Comparison of ENCODE assay signal across 31 mouse cellular contexts in genomic region chr5:90861876-90862375, GRCm38 (mm10). TPM values are rescaled to one million over a fixed set of nuclear protein-coding genes. Genes with fewer than 3 reads are reported as not detected.
A peak's percentile ranks its signal among the peaks of the same experiment; 100 is the strongest.
DNase-seq lines count a peak whose midpoint lies in the region; ATAC-seq and TF ChIP-seq lines count a peak whose summit lies in the region.
"Had no signal": no experiment of that assay in that cellular context is flagged by ENCODE, and none has a peak within 500 bp of the region (broad histone marks: within the 10 kb centered on the region; RNA-seq: fewer than 3 reads in every experiment).

No protein-coding gene starts in this region.

- 80% methylated on average over 6 of the region's 6 CpGs for WGBS in heart, embryonic 10.5 days
- WGBS in midbrain, postnatal 0 days = 83% methylated on average over 6 of the region's 6 CpGs

- H3K27ac ChIP-seq in heart, embryonic 10.5 days = no peak overlapping the region
- H3K27ac ChIP-seq in midbrain, postnatal 0 days (ENCODE audit: low read depth, low read length) = no peak overlapping the region
- H3K27ac ChIP-seq: embryonic facial prominence, embryonic 12.5 days; embryonic facial prominence, embryonic 15.5 days; forebrain, embryonic 12.5 days; forebrain, embryonic 15.5 days; heart, embryonic 15.5 days; hindbrain, embryonic 10.5 days; hindbrain, embryonic 13.5 days; hindbrain, postnatal 0 days had no signal

- H3K36me3 ChIP-seq in heart, embryonic 10.5 days = no peaks in the 10 kb centered on the region
- no peaks in the 10 kb centered on the region for H3K36me3 ChIP-seq in C2C12 (ENCODE audit: control insufficient read depth, insufficient read depth)
- H3K36me3 ChIP-seq in myocyte (ENCODE audit: control insufficient read depth, insufficient read depth) = no peaks in the 10 kb centered on the region
- H3K36me3 ChIP-seq in midbrain, postnatal 0 days (ENCODE audit: insufficient read depth, low read length) = no peaks in the 10 kb centered on the region
- H3K36me3 ChIP-seq: embryonic facial prominence, embryonic 12.5 days; embryonic facial prominence, embryonic 15.5 days; forebrain, embryonic 12.5 days; forebrain, embryonic 15.5 days; heart, embryonic 12.5 days; heart, embryonic 15.5 days; hindbrain, embryonic 10.5 days; hindbrain, embryonic 13.5 days had no signal

- ATAC-seq in granulocyte monocyte progenitor cell, adult 5-6 weeks (replicated peaks; ENCODE audit: poor library complexity, severe bottlenecking) = peak; percentile 78
- ATAC-seq in midbrain, postnatal 0 days (ENCODE audit: low FRiP score) = no peak
- ATAC-seq: CD4-positive, CD25-positive, alpha-beta regulatory T cell, adult 4 months; forebrain, embryonic 15.5 days; hindbrain, postnatal 0 days; inflammation-experienced regulatory T-cells, adult 6 months had no signal

- H3K9me3 ChIP-seq in heart, embryonic 10.5 days = no peaks in the 10 kb centered on the region
- no peaks in the 10 kb centered on the region for H3K9me3 ChIP-seq in midbrain, postnatal 0 days (ENCODE audit: low read length)
- H3K9me3 ChIP-seq: embryonic facial prominence, embryonic 12.5 days; embryonic facial prominence, embryonic 15.5 days; forebrain, embryonic 12.5 days; forebrain, embryonic 15.5 days; heart, embryonic 12.5 days; heart, embryonic 15.5 days; hindbrain, embryonic 10.5 days; hindbrain, embryonic 13.5 days had no signal

- H3K79me2 ChIP-seq in C2C12 (ENCODE audit: control insufficient read depth, insufficient read depth) (no peaks in the 10 kb centered on the region), myocyte (ENCODE audit: control insufficient read depth, insufficient read depth) (no peaks in the 10 kb centered on the region)

- peak; percentile 49 for DNase-seq in heart, adult 11 months
- DNase-seq in heart, embryonic 10.5 days (ENCODE audit: low spot score) = no peak
- no peak for DNase-seq in midbrain, postnatal 0 days (ENCODE audit: low spot score)
- no peak for DNase-seq in cerebellum, postnatal 10 days
- DNase-seq: adrenal gland, postnatal 10 days; adrenal gland, postnatal 36 days; B cell, adult 2 months; cerebellum, adult 18-20 months; cerebellum, adult 9-10 months; cerebellum, postnatal 25 days; gastrocnemius, postnatal 25 days; heart, postnatal 10 days; heart, postnatal 36 days had no signal

- TF ChIP-seq POLR2A in myocyte (IDR thresholded peaks at IDR 0.05; ENCODE audit: insufficient read length, low read depth) = no peak

- no peak for TF ChIP-seq CTCF in C2C12 (IDR thresholded peaks at IDR 0.05; ENCODE audit: control insufficient read depth, insufficient read depth, insufficient read length)
- no peak for TF ChIP-seq CTCF in midbrain, postnatal 0 days (IDR thresholded peaks at IDR 0.05)

- no peak overlapping the region for H3K4me2 ChIP-seq in myocyte (ENCODE audit: low read depth)
- H3K4me2 ChIP-seq in midbrain, postnatal 0 days (ENCODE audit: low read depth, low read length, poor library complexity, severe bottlenecking) = no peak overlapping the region
- H3K4me2 ChIP-seq: embryonic facial prominence, embryonic 12.5 days; embryonic facial prominence, embryonic 15.5 days; forebrain, embryonic 12.5 days; forebrain, embryonic 15.5 days; heart, embryonic 12.5 days; heart, embryonic 15.5 days; hindbrain, embryonic 13.5 days had no signal

- H3K9ac ChIP-seq in midbrain, postnatal 0 days (replicated peaks; ENCODE audit: low read length, poor library complexity, severe bottlenecking) = no peak overlapping the region
- H3K9ac ChIP-seq: embryonic facial prominence, embryonic 12.5 days; embryonic facial prominence, embryonic 15.5 days; forebrain, embryonic 12.5 days; forebrain, embryonic 15.5 days; heart, embryonic 12.5 days; heart, embryonic 15.5 days; hindbrain, embryonic 13.5 days had no signal

- H3K4me3 ChIP-seq in heart, embryonic 10.5 days = no peak overlapping the region
- no peak overlapping the region for H3K4me3 ChIP-seq in C2C12 (ENCODE audit: insufficient read depth, poor library complexity, severe bottlenecking)
- no peak overlapping the region for H3K4me3 ChIP-seq in myocyte
- H3K4me3 ChIP-seq in midbrain, postnatal 0 days (ENCODE audit: low read depth, low read length) = no peak overlapping the region
- H3K4me3 ChIP-seq: embryonic facial prominence, embryonic 12.5 days; embryonic facial prominence, embryonic 15.5 days; erythroblast, embryonic 14.5 days; forebrain, embryonic 12.5 days; forebrain, embryonic 15.5 days; heart, embryonic 12.5 days; heart, embryonic 15.5 days; hindbrain, embryonic 10.5 days; hindbrain, embryonic 13.5 days had no signal

- H3K4me1 ChIP-seq in heart, embryonic 10.5 days = no peaks in the 10 kb centered on the region
- no peaks in the 10 kb centered on the region for H3K4me1 ChIP-seq in midbrain, postnatal 0 days (ENCODE audit: insufficient read depth, low read length)
- H3K4me1 ChIP-seq: embryonic facial prominence, embryonic 12.5 days; embryonic facial prominence, embryonic 15.5 days; forebrain, embryonic 12.5 days; forebrain, embryonic 15.5 days; hindbrain, embryonic 10.5 days; hindbrain, embryonic 13.5 days had no signal

- H3K79me3 ChIP-seq in C2C12 (ENCODE audit: low read depth) = no peaks in the 10 kb centered on the region

- no peaks in the 10 kb centered on the region for H3K27me3 ChIP-seq in heart, embryonic 10.5 days (ENCODE audit: insufficient read depth, poor library complexity, severe bottlenecking)
- H3K27me3 ChIP-seq in C2C12 (ENCODE audit: control insufficient read depth, insufficient read depth, insufficient read length) (no peaks in the 10 kb centered on the region), myocyte (ENCODE audit: control insufficient read depth, insufficient read depth, insufficient read length) (no peaks in the 10 kb centered on the region)
- H3K27me3 ChIP-seq in midbrain, postnatal 0 days (ENCODE audit: insufficient read depth, low read length) = no peaks in the 10 kb centered on the region
- H3K27me3 ChIP-seq: embryonic facial prominence, embryonic 12.5 days; embryonic facial prominence, embryonic 15.5 days; forebrain, embryonic 12.5 days; forebrain, embryonic 15.5 days; heart, embryonic 12.5 days; heart, embryonic 15.5 days; hindbrain, embryonic 13.5 days had no signal

- H3ac ChIP-seq in C2C12 (ENCODE audit: control insufficient read depth, insufficient read length, low read depth) = no peak overlapping the region
- H3ac ChIP-seq in myocyte (ENCODE audit: control insufficient read depth, insufficient read length) = no peak overlapping the region

TF ChIP-seq in C2C12, 6 proteins besides CTCF, POLR2A, EP300 and RAD21:
- TF ChIP-seq MYOG (IDR thresholded peaks at IDR 0.05; ENCODE audit: control insufficient read depth, extremely low read depth, insufficient read length) (no peak), MAX (IDR thresholded peaks at IDR 0.05) (no peak), FOSL1 (IDR thresholded peaks at IDR 0.05; ENCODE audit: insufficient read depth, low read length, poor library complexity, severe bottlenecking) (no peak), CEBPB (IDR thresholded peaks at IDR 0.05; ENCODE audit: low read depth) (peak; percentile 82), USF1 (IDR thresholded peaks at IDR 0.05; ENCODE audit: low read depth) (no peak), MYOD1 (IDR thresholded peaks at IDR 0.05; ENCODE audit: control insufficient read depth, insufficient read length, low read depth) (no peak)

TF ChIP-seq in myocyte, 11 proteins besides CTCF, POLR2A, EP300 and RAD21:
- TF ChIP-seq E2F4 (IDR thresholded peaks at IDR 0.05; ENCODE audit: insufficient read depth) = no peak
- TF ChIP-seq CEBPB (IDR thresholded peaks at IDR 0.05; ENCODE audit: insufficient read depth, poor library complexity, severe bottlenecking) = peak; percentile 74; the same call in 1 of the 2 replicates

RNA-seq across cellular contexts. Expression of gene Cxcl1, which starts 29.1 kb away (rescaled TPM):
- polyA plus RNA-seq in heart, embryonic 10.5 days (2016; fragmentation: Nextera tagmentation; extraction: Ambion mirVana) = 0.24 TPM in 1 of 2 replicates, not detected in the other
- polyA plus RNA-seq in C2C12 (2012; fragmentation: generic; extraction: Trizol) (0.66 TPM), myocyte (2012; fragmentation: generic; extraction: Trizol) (0.90 TPM)
- total RNA-seq in granulocyte monocyte progenitor cell, adult 5-6 weeks (2014; fragmentation: Nextera tagmentation) = not detected in 2 replicates
- 0.36 and 2.2 TPM in 2 replicates for total RNA-seq in granulocyte monocyte progenitor cell, adult 5-6 weeks (2017)
- total RNA-seq in midbrain, postnatal 0 days (2014; rRNA removed) = not detected in 2 replicates
- 0.56 and 0.78 TPM in 2 replicates for polyA plus RNA-seq in midbrain, postnatal 0 days (2015; fragmentation: Nextera tagmentation; extraction: Ambion mirVana)
- total RNA-seq: common myeloid progenitor, adult 5-6 weeks; gastrocnemius, adult 8-10 months; hindbrain, postnatal 0 days; MEL had no signal
- polyA plus RNA-seq: CD4-positive, CD25-positive, alpha-beta regulatory T cell, adult 4 months; erythroblast, embryonic 14.5 days; forebrain, embryonic 12.5 days; heart, embryonic 12.5 days; hindbrain, embryonic 10.5 days; hindbrain, embryonic 13.5 days; inflammation-experienced regulatory T-cells, adult 6 months had no signal

RNA-seq across cellular contexts. Expression of gene Cxcl2, which starts 41.7 kb away (rescaled TPM):
- not detected in 2 replicates for polyA plus RNA-seq in heart, embryonic 10.5 days (2016; fragmentation: Nextera tagmentation; extraction: Ambion mirVana)
- not detected for polyA plus RNA-seq in C2C12 (2012; fragmentation: generic; extraction: Trizol)
- not detected in 2 replicates for total RNA-seq in granulocyte monocyte progenitor cell, adult 5-6 weeks (2014; fragmentation: Nextera tagmentation)
- total RNA-seq in granulocyte monocyte progenitor cell, adult 5-6 weeks (2017) = 26.6 and 50.6 TPM in 2 replicates
- polyA plus RNA-seq in myocyte (2012; fragmentation: generic; extraction: Trizol) = not detected
- total RNA-seq in midbrain, postnatal 0 days (2014; rRNA removed) = not detected in 2 replicates
- 0.14 TPM in 1 of 2 replicates, not detected in the other for polyA plus RNA-seq in midbrain, postnatal 0 days (2015; fragmentation: Nextera tagmentation; extraction: Ambion mirVana)
- total RNA-seq: gastrocnemius, adult 8-10 months; gastrocnemius, postnatal 25 days; heart, postnatal 10 days; heart, postnatal 36 days; hindbrain, postnatal 0 days; MEL had no signal
- polyA plus RNA-seq: embryonic facial prominence, embryonic 12.5 days; embryonic facial prominence, embryonic 15.5 days; forebrain, embryonic 12.5 days; forebrain, embryonic 15.5 days; heart, embryonic 12.5 days; heart, embryonic 15.5 days; hindbrain, embryonic 10.5 days; hindbrain, embryonic 13.5 days had no signal
